In the genomic region with DNA sequence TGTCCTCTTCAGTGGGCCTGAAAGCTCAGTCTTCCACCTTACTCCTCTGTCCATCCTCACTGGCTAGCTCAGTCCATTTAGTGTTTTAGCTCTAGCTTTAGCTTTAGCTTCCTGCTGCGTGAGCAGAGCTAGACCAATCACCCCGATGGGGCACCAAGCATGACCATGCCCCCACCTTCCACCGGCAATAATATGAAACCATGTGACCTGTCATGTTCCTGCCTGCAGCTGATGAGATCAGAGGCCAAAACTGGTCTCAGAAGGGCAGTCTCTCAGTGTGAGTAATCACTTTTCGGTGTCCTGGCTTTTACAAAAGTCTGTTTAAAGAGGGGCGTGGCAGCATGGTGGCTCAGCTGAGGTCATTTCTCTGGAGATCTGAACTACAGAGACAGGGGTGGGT, we compare ENCODE assay signal across 17 mouse cellular contexts.
DNase-seq lines count a peak whose midpoint lies in the region; ATAC-seq lines count a peak whose summit lies in the region.
"Had no signal": no experiment of that assay in that cellular context is flagged by ENCODE, and none has a peak within 500 bp of the region (broad histone marks: within the 10 kb centered on the region; RNA-seq: fewer than 3 reads in every experiment).

No protein-coding gene starts in this region.

- H3K4me1 ChIP-seq in heart, embryonic 11.5 days (ENCODE audit: control insufficient read depth, insufficient read depth, low read length): peaks cover 27% of the 10 kb centered on the region
- H3K4me1 ChIP-seq in stomach, embryonic 16.5 days (ENCODE audit: control insufficient read depth, insufficient read depth, low read length): peaks cover 3% of the 10 kb centered on the region
- 0 out of 2 replicates have a peak, but pooled peaks cover 3% of the 10 kb centered on the region for H3K4me1 ChIP-seq in midbrain, embryonic 14.5 days (ENCODE audit: control insufficient read depth, insufficient read depth, low read length)
- H3K4me1 ChIP-seq: limb, embryonic 15.5 days had no signal

- no peak overlapping the region for H3K9ac ChIP-seq in heart, embryonic 11.5 days (ENCODE audit: low read depth, low read length)
- no peak overlapping the region for H3K9ac ChIP-seq in stomach, embryonic 16.5 days (ENCODE audit: low read length)
- H3K9ac ChIP-seq in midbrain, embryonic 14.5 days (replicated peaks; ENCODE audit: low read length): no peak overlapping the region
- H3K9ac ChIP-seq: forebrain, embryonic 12.5 days; limb, embryonic 15.5 days; lung, embryonic 14.5 days had no signal

- no peak; the same call in 1 of the 2 replicates for ATAC-seq in heart, embryonic 11.5 days (replicated peaks; ENCODE audit: insufficient number of reproducible peaks, low FRiP score, low TSS enrichment)
- ATAC-seq in stomach, embryonic 16.5 days (ENCODE audit: insufficient read depth, low FRiP score): peak; percentile 80; the same call in 1 of the 2 replicates
- ATAC-seq in midbrain, embryonic 14.5 days (ENCODE audit: low FRiP score, low TSS enrichment): no peak

- H3K27me3 ChIP-seq in heart, embryonic 11.5 days (ENCODE audit: control insufficient read depth, insufficient read depth, low read length): no peaks in the 10 kb centered on the region
- no peaks in the 10 kb centered on the region for H3K27me3 ChIP-seq in stomach, embryonic 16.5 days (ENCODE audit: control insufficient read depth, insufficient read depth, low read length)
- H3K27me3 ChIP-seq in midbrain, embryonic 14.5 days (ENCODE audit: control insufficient read depth, insufficient read depth, low read length): no peaks in the 10 kb centered on the region
- H3K27me3 ChIP-seq: forebrain, embryonic 12.5 days; limb, embryonic 15.5 days had no signal

- no peak overlapping the region for H3K4me3 ChIP-seq in heart, embryonic 11.5 days (ENCODE audit: low read depth, low read length)
- no peak overlapping the region for H3K4me3 ChIP-seq in stomach, embryonic 16.5 days (replicated peaks; ENCODE audit: low read length)
- no peak overlapping the region for H3K4me3 ChIP-seq in midbrain, embryonic 14.5 days (replicated peaks; ENCODE audit: low read depth, low read length)
- H3K4me3 ChIP-seq: forebrain, embryonic 12.5 days; limb, embryonic 15.5 days had no signal

- H3K9me3 ChIP-seq in heart, embryonic 11.5 days (replicated peaks; ENCODE audit: control insufficient read depth, low read length): no peaks in the 10 kb centered on the region
- no peaks in the 10 kb centered on the region for H3K9me3 ChIP-seq in stomach, embryonic 16.5 days (replicated peaks; ENCODE audit: control insufficient read depth, low read length)
- H3K9me3 ChIP-seq in midbrain, embryonic 14.5 days (ENCODE audit: control insufficient read depth, low read length): no peaks in the 10 kb centered on the region
- H3K9me3 ChIP-seq: forebrain, embryonic 12.5 days; limb, embryonic 15.5 days had no signal

- no peak overlapping the region for H3K4me2 ChIP-seq in heart, embryonic 11.5 days
- H3K4me2 ChIP-seq in stomach, embryonic 16.5 days (ENCODE audit: low read depth, low read length): no peak overlapping the region
- no peak overlapping the region for H3K4me2 ChIP-seq in midbrain, embryonic 14.5 days (ENCODE audit: low read length)
- H3K4me2 ChIP-seq: forebrain, embryonic 12.5 days; limb, embryonic 15.5 days; lung, embryonic 14.5 days had no signal

- intact Hi-C loops in heart, postnatal 25 days (cut with DNase I): no loop called here

- WGBS in heart, embryonic 11.5 days (ENCODE audit: insufficient replicate concordance): 59% methylated on average over 5 of the region's 5 CpGs
- 38% methylated on average over 5 of the region's 5 CpGs for WGBS in stomach, embryonic 16.5 days
- 67% methylated on average over 5 of the region's 5 CpGs for WGBS in midbrain, embryonic 14.5 days

- DNase-seq in heart, postnatal 25 days (ENCODE audit: low spot score): no peak
- peak; percentile 4 to 26 for DNase-seq in urinary bladder, adult 18-20 months (ENCODE audit: low spot score in 2 of 2)
- DNase-seq in urinary bladder, adult 2 months (ENCODE audit: low spot score): no peak
- DNase-seq in heart, postnatal 4 days: peak; percentile 29
- no peak for DNase-seq in gastrocnemius, adult 18-20 months (ENCODE audit: low spot score)
- DNase-seq in midbrain, embryonic 14.5 days: no peak
- DNase-seq: adrenal gland, postnatal 14 days; B cell, adult 2 months; cerebellum, adult 9-10 months; embryo, embryonic 11 days; layer of hippocampus, adult 9-11 months; lung, embryonic 14.5 days; thymus, postnatal 14 days had no signal

- H3K27ac ChIP-seq in heart, embryonic 11.5 days (ENCODE audit: low read depth, low read length): peak overlapping the region; percentile 35; the same call in 1 of the 2 replicates
- no peak overlapping the region for H3K27ac ChIP-seq in stomach, embryonic 16.5 days (ENCODE audit: low read length)
- no peak overlapping the region for H3K27ac ChIP-seq in midbrain, embryonic 14.5 days (replicated peaks; ENCODE audit: low read depth, low read length)
- H3K27ac ChIP-seq: forebrain, embryonic 12.5 days; limb, embryonic 15.5 days had no signal

- peaks cover 2% of the 10 kb centered on the region; the same call in 1 of the 2 replicates for H3K36me3 ChIP-seq in heart, embryonic 11.5 days (ENCODE audit: control insufficient read depth, insufficient read depth, low read length)
- H3K36me3 ChIP-seq in stomach, embryonic 16.5 days (ENCODE audit: control insufficient read depth, insufficient read depth, low read length): no peaks in the 10 kb centered on the region
- H3K36me3 ChIP-seq in midbrain, embryonic 14.5 days (ENCODE audit: control insufficient read depth, insufficient read depth, low read length): peaks cover 61% of the 10 kb centered on the region

Comparison
In these comparisons a context has a peak if more than half of its experiments do, and no peak if none do; other contexts are left out.
1. DNase-seq: peak in urinary bladder, adult 18-20 months (2 of 2) and heart, postnatal 4 days (single experiment); none in heart, postnatal 25 days (single experiment), urinary bladder, adult 2 months (single experiment), gastrocnemius, adult 18-20 months (single experiment) and midbrain, embryonic 14.5 days (single experiment).